Mouse (Mus musculus) ES-CJ7 (cell line): ENCODE measurements around the gene Cyp2d26.
A peak's percentile ranks its signal among the peaks of the same experiment; 100 is the strongest.
"Not testable (repeated sequence)": the region's sequence is repeated elsewhere in the genome, so short reads cannot be mapped to it uniquely, and the experiment has no call there.

Experiments
- DNase-seq: peaks from one replicate; pipeline ENCODE4 v3.0.0; 2011; ENCODE audit warnings: low read depth, low spot score

Gene Cyp2d26

GRCm38 (mm10) chr15:82794277-82794676 is at the start of gene Cyp2d26:
Gene Cyp2d26, minus strand, starts transcription at chr15:82794294.
- DNase-seq: no peak

GRCm38 (mm10) chr15:82839146-82839545 is 45.1 kb upstream of the Cyp2d26 start:
- DNase-seq: no peak

- no peak for DNase-seq
These were observed 35.8 kb upstream of the Cyp2d26 start for GRCm38 (mm10) chr15:82829917-82830316.

- DNase-seq: no peak
These were observed 31.8 kb upstream of the Cyp2d26 start for GRCm38 (mm10) chr15:82825866-82826265.

GRCm38 (mm10) chr15:82822347-82822746 is 28.3 kb upstream of the Cyp2d26 start:
- no peak for DNase-seq

- DNase-seq: no peak
These were observed 27.6 kb upstream of the Cyp2d26 start for GRCm38 (mm10) chr15:82821657-82822056.

- DNase-seq: no peak
These were observed 21.2 kb upstream of the Cyp2d26 start for GRCm38 (mm10) chr15:82815296-82815695.

- DNase-seq: peak; percentile 58
These were observed 20.7 kb upstream of the Cyp2d26 start for GRCm38 (mm10) chr15:82814806-82815205.

GRCm38 (mm10) chr15:82814321-82814720 is 20.2 kb upstream of the Cyp2d26 start:
- no peak for DNase-seq

GRCm38 (mm10) chr15:82810556-82810955 is 16.5 kb upstream of the Cyp2d26 start:
- DNase-seq: no peak

- peak; percentile 61 for DNase-seq
These were observed 15.4 kb upstream of the Cyp2d26 start for GRCm38 (mm10) chr15:82809511-82809910.

- DNase-seq: no peak
These were observed 13.1 kb upstream of the Cyp2d26 start for GRCm38 (mm10) chr15:82806969-82807763.

- DNase-seq: peak; percentile 61
These were observed 10.9 kb upstream of the Cyp2d26 start for GRCm38 (mm10) chr15:82804708-82805639.

GRCm38 (mm10) chr15:82795936-82796440 is 1.9 kb upstream of the Cyp2d26 start:
- no peak for DNase-seq

- DNase-seq: no peak
These were observed 226 bp downstream of the Cyp2d26 start for GRCm38 (mm10) chr15:82793868-82794267.

GRCm38 (mm10) chr15:82793454-82793853 is 640 bp downstream of the Cyp2d26 start:
- DNase-seq: no peak

- DNase-seq: no peak
These were observed 1.5 kb downstream of the Cyp2d26 start for GRCm38 (mm10) chr15:82792566-82792965.

- no peak for DNase-seq
These were observed 9.5 kb downstream of the Cyp2d26 start for GRCm38 (mm10) chr15:82784581-82784980.

GRCm38 (mm10) chr15:82783800-82784199 is 10.3 kb downstream of the Cyp2d26 start:
- DNase-seq: no peak

- DNase-seq: not testable (repeated sequence)
These were observed 16.2 kb downstream of the Cyp2d26 start for GRCm38 (mm10) chr15:82777856-82778255.

GRCm38 (mm10) chr15:82765943-82766342 is 28.2 kb downstream of the Cyp2d26 start:
- no peak for DNase-seq

- DNase-seq: no peak
These were observed 29.2 kb downstream of the Cyp2d26 start for GRCm38 (mm10) chr15:82764881-82765280.
